ENCODE assay signal across 27 mouse cellular contexts in the genomic region with DNA sequence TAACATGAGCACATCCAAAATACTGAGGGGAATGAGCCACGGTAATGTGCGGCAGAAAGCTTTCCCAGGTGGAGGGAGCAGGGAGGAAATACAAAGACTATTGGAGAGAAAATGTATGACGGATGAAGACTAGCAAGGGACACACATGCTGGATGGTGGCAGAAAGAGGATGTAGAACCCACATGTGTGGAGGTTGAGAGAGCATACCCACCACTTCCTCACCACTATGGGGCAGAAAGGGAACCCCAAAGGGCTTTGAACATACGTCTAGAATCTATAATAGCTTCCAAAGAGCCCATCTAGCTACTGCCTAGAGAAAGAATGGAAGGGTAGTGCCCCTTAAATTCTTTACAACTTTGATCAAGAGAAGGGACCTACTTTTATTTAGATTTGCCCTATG.
DNase-seq lines count a peak whose midpoint lies in the region; ATAC-seq and TF ChIP-seq lines count a peak whose summit lies in the region.
"Had no signal": no experiment of that assay in that cellular context is flagged by ENCODE, and none has a peak within 500 bp of the region (broad histone marks: within the 10 kb centered on the region; RNA-seq: fewer than 3 reads in every experiment).

No protein-coding gene starts in this region.

- H3K4me3 ChIP-seq in forebrain, embryonic 10.5 days = no peak overlapping the region
- no peak overlapping the region for H3K4me3 ChIP-seq in forebrain, embryonic 14.5 days (ENCODE audit: low read depth, low read length)
- no peak overlapping the region for H3K4me3 ChIP-seq in kidney, adult 2 months (ENCODE audit: insufficient read depth, low read depth, low read length)
- H3K4me3 ChIP-seq: embryonic facial prominence, embryonic 12.5 days; erythroblast, embryonic 14.5 days; forebrain, embryonic 13.5 days; gastrocnemius, adult 2 months; hindbrain, embryonic 12.5 days; kidney, embryonic 15.5 days; left cerebral cortex, adult 2 months; megakaryocyte, embryonic 14.5 days; midbrain, embryonic 15.5 days; neural tube, embryonic 13.5 days; stomach, embryonic 15.5 days had no signal

- no peaks in the 10 kb centered on the region for H3K9me3 ChIP-seq in forebrain, embryonic 10.5 days
- H3K9me3 ChIP-seq in forebrain, embryonic 14.5 days (replicated peaks; ENCODE audit: control insufficient read depth, low read length) = no peaks in the 10 kb centered on the region
- H3K9me3 ChIP-seq: embryonic facial prominence, embryonic 12.5 days; forebrain, embryonic 13.5 days; hindbrain, embryonic 12.5 days; kidney, embryonic 15.5 days; megakaryocyte, embryonic 14.5 days; midbrain, embryonic 15.5 days; neural tube, embryonic 13.5 days; stomach, embryonic 15.5 days had no signal

- H3K4me1 ChIP-seq in forebrain, embryonic 10.5 days = peaks cover 27% of the 10 kb centered on the region
- H3K4me1 ChIP-seq in forebrain, embryonic 14.5 days (ENCODE audit: control insufficient read depth, insufficient read depth, low read length) = peaks cover 20% of the 10 kb centered on the region
- peaks cover 12% of the 10 kb centered on the region for H3K4me1 ChIP-seq in kidney, adult 2 months (ENCODE audit: control insufficient read depth, insufficient read depth, low read length)

- H3K36me3 ChIP-seq in forebrain, embryonic 10.5 days (replicated peaks) = no peaks in the 10 kb centered on the region
- H3K36me3 ChIP-seq in forebrain, embryonic 14.5 days (ENCODE audit: control insufficient read depth, insufficient read depth, low read length) = no peaks in the 10 kb centered on the region
- H3K36me3 ChIP-seq in kidney, adult 2 months (ENCODE audit: control insufficient read depth, insufficient read depth, low read length) = no peaks in the 10 kb centered on the region
- H3K36me3 ChIP-seq: embryonic facial prominence, embryonic 12.5 days; hindbrain, embryonic 12.5 days; kidney, embryonic 15.5 days; midbrain, embryonic 15.5 days; neural tube, embryonic 13.5 days; stomach, embryonic 15.5 days had no signal

- no peak overlapping the region for H3K4me2 ChIP-seq in forebrain, embryonic 14.5 days (ENCODE audit: low read length)
- H3K4me2 ChIP-seq: embryonic facial prominence, embryonic 12.5 days; forebrain, embryonic 13.5 days; heart, embryonic 11.5 days; hindbrain, embryonic 12.5 days; kidney, embryonic 15.5 days; midbrain, embryonic 15.5 days; neural tube, embryonic 13.5 days; stomach, embryonic 15.5 days had no signal

- TF ChIP-seq CTCF in kidney, adult 2 months (conservative IDR thresholded peaks at IDR 0.05; ENCODE audit: insufficient read depth, insufficient read length, low read depth, low read length) = no peak

- WGBS in forebrain, embryonic 10.5 days = 71% methylated on average over 4 of the region's 4 CpGs
- WGBS in forebrain, embryonic 14.5 days = 73% methylated on average over 4 of the region's 4 CpGs
- 89% methylated on average over 4 of the region's 4 CpGs for WGBS in kidney, adult 2 months

- TF ChIP-seq POLR2A in kidney, adult 2 months (IDR thresholded peaks at IDR 0.05; ENCODE audit: low read depth, low read length) = no peak

- DNase-seq in forebrain, embryonic 10.5 days (ENCODE audit: extremely low spot score, low spot score) = no peak
- DNase-seq in forebrain, embryonic 14.5 days (ENCODE audit: low spot score) = no peak
- peak; percentile 52 for DNase-seq in thymus, postnatal 0 days (ENCODE audit: low spot score)
- DNase-seq in thymus, postnatal 4 days = no peak
- peak; percentile 5 for DNase-seq in naive thymus-derived CD4-positive, alpha-beta T cell, adult 2 months (ENCODE audit: low read depth)
- DNase-seq in layer of hippocampus, adult 9-10 months (ENCODE audit: low spot score) = no peak
- no peak for DNase-seq in kidney, adult 2 months
- DNase-seq: adrenal gland, postnatal 25 days; cerebellum, adult 9-10 months; gastrocnemius, adult 2 months; kidney, postnatal 36 days; lung, adult 2 months; lung, postnatal 14 days; retina, postnatal 1 day; right cerebral cortex, postnatal 25 days had no signal

- H3K27ac ChIP-seq in forebrain, embryonic 10.5 days = 0 out of 2 replicates have a peak overlapping the region, but pooled peaks have one; percentile 35
- no peak overlapping the region for H3K27ac ChIP-seq in forebrain, embryonic 14.5 days (ENCODE audit: low read depth, low read length)
- H3K27ac ChIP-seq in kidney, adult 2 months (ENCODE audit: insufficient read depth, low read depth, low read length) = no peak overlapping the region
- H3K27ac ChIP-seq: embryonic facial prominence, embryonic 12.5 days; forebrain, embryonic 13.5 days; gastrocnemius, adult 2 months; hindbrain, embryonic 12.5 days; kidney, embryonic 15.5 days; left cerebral cortex, adult 2 months; midbrain, embryonic 15.5 days; neural tube, embryonic 13.5 days; stomach, embryonic 15.5 days had no signal

- ATAC-seq in forebrain, embryonic 14.5 days = no peak
- ATAC-seq: forebrain, embryonic 13.5 days; intestine, postnatal 0 days; midbrain, embryonic 15.5 days had no signal

- no peak overlapping the region for H3K9ac ChIP-seq in forebrain, embryonic 14.5 days (ENCODE audit: low read length)
- H3K9ac ChIP-seq: embryonic facial prominence, embryonic 12.5 days; forebrain, embryonic 13.5 days; hindbrain, embryonic 12.5 days; kidney, embryonic 15.5 days; midbrain, embryonic 15.5 days; neural tube, embryonic 13.5 days; stomach, embryonic 15.5 days had no signal

- H3K27me3 ChIP-seq in forebrain, embryonic 10.5 days (ENCODE audit: poor library complexity, severe bottlenecking) = no peaks in the 10 kb centered on the region
- no peaks in the 10 kb centered on the region for H3K27me3 ChIP-seq in forebrain, embryonic 14.5 days (replicated peaks; ENCODE audit: control insufficient read depth, insufficient read depth, low read length)
- no peaks in the 10 kb centered on the region for H3K27me3 ChIP-seq in kidney, adult 2 months (replicated peaks; ENCODE audit: control insufficient read depth, insufficient read depth, low read length)
- H3K27me3 ChIP-seq: embryonic facial prominence, embryonic 12.5 days; forebrain, embryonic 13.5 days; hindbrain, embryonic 12.5 days; kidney, embryonic 15.5 days; midbrain, embryonic 15.5 days; neural tube, embryonic 13.5 days; stomach, embryonic 15.5 days had no signal

Comparison
In these comparisons a context has a peak if more than half of its experiments do, and no peak if none do; other contexts are left out.
1. DNase-seq: peak in thymus, postnatal 0 days (single experiment) and naive thymus-derived CD4-positive, alpha-beta T cell, adult 2 months (single experiment); none in forebrain, embryonic 10.5 days (single experiment), forebrain, embryonic 14.5 days (single experiment), thymus, postnatal 4 days (single experiment), layer of hippocampus, adult 9-10 months (single experiment) and kidney, adult 2 months (single experiment).